ENCODE assay signal across 24 mouse cellular contexts in genomic region chr11:67585016-67585415, GRCm38 (mm10).
"Had no signal": no experiment of that assay in that cellular context is flagged by ENCODE, and none has a peak within 500 bp of the region (broad histone marks: within the 10 kb centered on the region; RNA-seq: fewer than 3 reads in every experiment).

No protein-coding gene starts in this region.

- H3K9me3 ChIP-seq: hindbrain, embryonic 13.5 days; hindbrain, embryonic 15.5 days; kidney, embryonic 15.5 days; limb, embryonic 13.5 days; limb, embryonic 15.5 days; liver, embryonic 12.5 days had no signal

- H3K27me3 ChIP-seq: hindbrain, embryonic 13.5 days; hindbrain, embryonic 15.5 days; kidney, embryonic 15.5 days; limb, embryonic 13.5 days; limb, embryonic 15.5 days had no signal

- H3K9ac ChIP-seq: hindbrain, embryonic 13.5 days; hindbrain, embryonic 15.5 days; kidney, embryonic 15.5 days; limb, embryonic 13.5 days; limb, embryonic 15.5 days; liver, embryonic 12.5 days; liver, embryonic 14.5 days had no signal

- H3K4me3 ChIP-seq: heart, adult 2 months; hindbrain, embryonic 13.5 days; hindbrain, embryonic 15.5 days; kidney, embryonic 15.5 days; limb, embryonic 13.5 days; limb, embryonic 15.5 days; liver, embryonic 12.5 days had no signal

- H3K36me3 ChIP-seq: hindbrain, embryonic 13.5 days; hindbrain, embryonic 15.5 days; kidney, embryonic 15.5 days; limb, embryonic 13.5 days; limb, embryonic 15.5 days; liver, embryonic 12.5 days had no signal

- H3K27ac ChIP-seq: hindbrain, embryonic 15.5 days; hindbrain, postnatal 0 days; kidney, embryonic 15.5 days; kidney, postnatal 0 days; limb, embryonic 13.5 days; liver, embryonic 12.5 days; liver, embryonic 14.5 days had no signal

- ATAC-seq: hindbrain, postnatal 0 days; intestine, embryonic 16.5 days; liver, embryonic 12.5 days had no signal

- DNase-seq: gastrocnemius, postnatal 14 days; gastrocnemius, postnatal 36 days; heart, adult 2 months; heart, postnatal 10 days; heart, postnatal 36 days; kidney, adult 11 months; kidney, adult 2 months; kidney, adult 9 months; kidney, postnatal 14 days; kidney, postnatal 36 days; layer of hippocampus, postnatal 36 days; left cerebral cortex, postnatal 4 days; lung, adult 18-20 months had no signal

- H3K4me2 ChIP-seq: heart, embryonic 11.5 days; hindbrain, embryonic 13.5 days; hindbrain, embryonic 15.5 days; kidney, embryonic 15.5 days; limb, embryonic 13.5 days; limb, embryonic 15.5 days; liver, embryonic 12.5 days had no signal
